Mouse (Mus musculus) lung, postnatal 25 days (tissue): ENCODE measurements around the gene P3h3.
"Not testable (repeated sequence)": the region's sequence is repeated elsewhere in the genome, so short reads cannot be mapped to it uniquely, and the experiment has no call there.

Experiments used
- DNase-seq: peaks from one replicate; pipeline ENCODE4 v3.0.0; 2022; ENCODE audit warnings: low spot score

Gene P3h3

GRCm38 (mm10) chr6:124809052-124809774 is 48.3 kb downstream of the P3h3 start:
- peak; percentile 84 for DNase-seq

- peak; percentile 80 for DNase-seq
These were observed 49.1 kb downstream of the P3h3 start, which contains the start of gene Spsb2 for GRCm38 (mm10) chr6:124808358-124809012. Gene Spsb2, plus strand, starts transcription at chr6:124808661.

- no peak for DNase-seq
These were observed 49.6 kb downstream of the P3h3 start for GRCm38 (mm10) chr6:124807986-124808357.

GRCm38 (mm10) chr6:124807366-124807765 is 50.2 kb downstream of the P3h3 start:
- no peak for DNase-seq

GRCm38 (mm10) chr6:124806446-124807140 is 51.0 kb downstream of the P3h3 start:
- DNase-seq, result no peak

GRCm38 (mm10) chr6:124805341-124806321 is 51.9 kb downstream of the P3h3 start:
- peak; percentile 96 for DNase-seq

- no peak for DNase-seq
These were observed 53.2 kb downstream of the P3h3 start for GRCm38 (mm10) chr6:124804341-124804740.

- DNase-seq, result not testable (repeated sequence)
These were observed 53.9 kb downstream of the P3h3 start for GRCm38 (mm10) chr6:124803691-124804090.

- no peak for DNase-seq
These were observed 54.5 kb downstream of the P3h3 start for GRCm38 (mm10) chr6:124803061-124803460.

- not testable (repeated sequence) for DNase-seq
These were observed 55.2 kb downstream of the P3h3 start for GRCm38 (mm10) chr6:124802400-124802799.

GRCm38 (mm10) chr6:124796200-124796599 is 61.4 kb downstream of the P3h3 start:
- no peak for DNase-seq

GRCm38 (mm10) chr6:124795781-124796180 is 61.8 kb downstream of the P3h3 start:
- DNase-seq, result no peak

GRCm38 (mm10) chr6:124791911-124792310 is 65.6 kb downstream of the P3h3 start:
- DNase-seq, result no peak
